Mouse (Mus musculus) forebrain, postnatal 0 days (tissue): ENCODE data around the gene Gm3435. TPM values are rescaled to one million over a fixed set of nuclear protein-coding genes. Genes with fewer than 3 reads are reported as not detected.
A peak's percentile ranks its signal among the peaks of the same experiment; 100 is the strongest.
"Not testable (repeated sequence)": the region's sequence is repeated elsewhere in the genome, so short reads cannot be mapped to it uniquely, and the experiment has no call there.

Source experiments
- ATAC-seq: fragments of 200-750 bp; cut with Nextera tagmentation; 2 replicates; pipeline ENCODE4 v1.8.0; 2017; ENCODE audit warnings: mild to moderate bottlenecking, moderate library complexity
- DNase-seq: peaks from one replicate; pipeline ENCODE4 v3.0.0-alpha.2; 2015
- H3K27ac ChIP-seq: fragments of 300-500 bp; sonication (generic); 2 replicates; pipeline ENCODE4 v1.5.1; 2014; ENCODE audit warnings: low read depth, mild to moderate bottlenecking, antibody characterized with exemption, low read length, moderate library complexity, mixed read lengths
- H3K27me3 ChIP-seq: fragments of 300-500 bp; sonication (generic); 2 replicates; pipeline ENCODE4 v1.6.1; 2014; ENCODE audit warnings: mild to moderate bottlenecking, low read length, mixed read lengths; ENCODE audit not compliant: insufficient read depth
- H3K36me3 ChIP-seq: fragments of 300-500 bp; sonication (generic); 2 replicates; pipeline ENCODE4 v1.6.1; 2014; ENCODE audit warnings: mild to moderate bottlenecking, moderate library complexity; ENCODE audit not compliant: insufficient read depth
- H3K4me1 ChIP-seq: fragments of 300-500 bp; sonication (generic); 2 replicates; pipeline ENCODE4 v1.6.1; 2014; ENCODE audit warnings: antibody characterized with exemption; ENCODE audit not compliant: insufficient read depth
- H3K4me2 ChIP-seq: fragments of 300-500 bp; sonication (generic); 2 replicates; pipeline ENCODE4 v1.6.1; 2014; ENCODE audit warnings: low read depth, mild to moderate bottlenecking, moderate library complexity
- H3K4me3 ChIP-seq: fragments of 300-500 bp; sonication (generic); 2 replicates; pipeline ENCODE4 v1.5.1; 2014; ENCODE audit warnings: low read depth, low read length, mixed read lengths
- H3K9ac ChIP-seq: fragments of 300-500 bp; sonication (generic); 2 replicates; pipeline ENCODE4 v1.6.1; 2014; ENCODE audit warnings: mild to moderate bottlenecking
- H3K9me3 ChIP-seq: fragments of 300-500 bp; sonication (generic); 2 replicates; pipeline ENCODE4 v1.6.1; 2016; ENCODE audit warnings: low read length
- CTCF ChIP-seq: sonication (generic); IDR thresholded peaks from 2 replicates; pipeline ENCODE4 v1.5.1; 2016; ENCODE audit warnings: antibody characterized with exemption, control low read depth, low read depth
- WGBS: fragments of 180-500 bp; shearing (Covaris S2); extraction: QIAGEN DNeasy Blood & Tissue Kit; methylation state at CpG from one replicate; pipeline ENCODE4 v1.1.7; 2014; 5-methylcytosine and 5-hydroxymethylcytosine counted together
- polyA plus RNA-seq: library from polyadenylated mRNA; unstranded; fragments of >200 nt; fragmentation: Nextera tagmentation; extraction: Ambion mirVana; gene quantifications from 2 replicates; pipeline ENCODE4 v1.2.1, GENCODE M21; 2015
- total RNA-seq: library from RNA; depleted of rRNA; stranded (reverse); fragments of >200 nt; gene quantifications from 2 replicates; pipeline ENCODE4 v1.2.3, GENCODE M21; 2014

Gm3435 gene
- total and polyA plus RNA-seq, 2 experiments from 2014 or later, result 4.4 to 10.3 TPM

- not testable (repeated sequence) for H3K36me3 ChIP-seq, H3K9ac ChIP-seq, H3K27me3 ChIP-seq, H3K27ac ChIP-seq, H3K4me3 ChIP-seq, H3K4me1 ChIP-seq, H3K4me2 ChIP-seq, H3K9me3 ChIP-seq, DNase-seq
- no CpG with 5 or more reads among the region's 56 CpGs for WGBS
- peak; percentile 99 for ATAC-seq
These were observed 31.3 kb downstream of the Gm3435 start, which contains the start of the genes Ermard, Tcte3 and Gm3448 for GRCm38 (mm10) chr17:15041175-15041729. TSS of gene Ermard (plus strand) at chr17:15041208. TSS of gene Tcte3 (minus strand) at chr17:15041488. TSS of gene Gm3448 (minus strand) at chr17:15041537.

- H3K36me3 ChIP-seq, H3K27ac ChIP-seq, H3K9me3 ChIP-seq, H3K4me1 ChIP-seq, H3K27me3 ChIP-seq, H3K4me2 ChIP-seq, ATAC-seq, H3K4me3 ChIP-seq, H3K9ac ChIP-seq, DNase-seq: not testable (repeated sequence)
- no CpG with 5 or more reads among the region's 1 CpGs for WGBS
These were observed 40.4 kb downstream of the Gm3435 start for GRCm38 (mm10) chr17:15050338-15050737.

- 75% methylated on average over 1 of the region's 1 CpGs for WGBS
- not testable (repeated sequence) for H3K4me2 ChIP-seq, ATAC-seq, H3K27ac ChIP-seq, H3K4me1 ChIP-seq, DNase-seq, H3K4me3 ChIP-seq, H3K27me3 ChIP-seq, H3K36me3 ChIP-seq, H3K9ac ChIP-seq, H3K9me3 ChIP-seq
These were observed 42.8 kb downstream of the Gm3435 start for GRCm38 (mm10) chr17:15052766-15053165.

GRCm38 (mm10) chr17:15053183-15053828, 43.3 kb downstream of the Gm3435 start:
- H3K4me2 ChIP-seq, H3K9me3 ChIP-seq, H3K27ac ChIP-seq, ATAC-seq, H3K27me3 ChIP-seq, H3K4me3 ChIP-seq, H3K4me1 ChIP-seq, H3K9ac ChIP-seq, DNase-seq: not testable (repeated sequence)
- WGBS, result 92% methylated on average over 5 of the region's 8 CpGs
- peaks cover 14% of the 10 kb centered on the region for H3K36me3 ChIP-seq

GRCm38 (mm10) chr17:15053829-15054200, 43.8 kb downstream of the Gm3435 start:
- H3K27me3 ChIP-seq, H3K4me1 ChIP-seq, DNase-seq, H3K27ac ChIP-seq, H3K9ac ChIP-seq, ATAC-seq, H3K4me3 ChIP-seq, H3K9me3 ChIP-seq, H3K4me2 ChIP-seq: not testable (repeated sequence)
- WGBS, result 89% methylated on average over 12 of the region's 13 CpGs
- peaks cover 19% of the 10 kb centered on the region for H3K36me3 ChIP-seq

- no peak overlapping the region for H3K4me2 ChIP-seq
- no peak overlapping the region for H3K9ac ChIP-seq
- H3K36me3 ChIP-seq, result peaks cover 36% of the 10 kb centered on the region
- no peak for TF ChIP-seq CTCF
- H3K4me1 ChIP-seq, result no peaks in the 10 kb centered on the region
- peak; percentile 62 for DNase-seq
- no peak overlapping the region for H3K4me3 ChIP-seq
- H3K27me3 ChIP-seq, result no peaks in the 10 kb centered on the region
- H3K27ac ChIP-seq, result no peak overlapping the region
- ATAC-seq, result peak; percentile 72
- H3K9me3 ChIP-seq, result no peaks in the 10 kb centered on the region
- 56% methylated on average over 4 of the region's 4 CpGs for WGBS
These were observed 45.9 kb downstream of the Gm3435 start for GRCm38 (mm10) chr17:15055925-15056324.

- no peak overlapping the region for H3K27ac ChIP-seq
- WGBS, result 90% methylated on average over 5 of the region's 5 CpGs
- no peak for TF ChIP-seq CTCF
- H3K27me3 ChIP-seq, result no peaks in the 10 kb centered on the region
- no peak overlapping the region for H3K4me2 ChIP-seq
- DNase-seq (no peak), ATAC-seq (no peak)
- no peak overlapping the region for H3K4me3 ChIP-seq
- H3K9me3 ChIP-seq, result no peaks in the 10 kb centered on the region
- no peaks in the 10 kb centered on the region for H3K4me1 ChIP-seq
- no peak overlapping the region for H3K9ac ChIP-seq
- peaks cover 58% of the 10 kb centered on the region for H3K36me3 ChIP-seq
These were observed 48.2 kb downstream of the Gm3435 start for GRCm38 (mm10) chr17:15058161-15058591.
